Mouse (Mus musculus): ENCODE measurements around the gene Bud31. TPM values are rescaled to one million over a fixed set of nuclear protein-coding genes. Genes with fewer than 3 reads are reported as not detected.

The Bud31 gene
- polyA plus RNA-seq, 1 experiment from 2014 or later = 205 TPM

DNA sequence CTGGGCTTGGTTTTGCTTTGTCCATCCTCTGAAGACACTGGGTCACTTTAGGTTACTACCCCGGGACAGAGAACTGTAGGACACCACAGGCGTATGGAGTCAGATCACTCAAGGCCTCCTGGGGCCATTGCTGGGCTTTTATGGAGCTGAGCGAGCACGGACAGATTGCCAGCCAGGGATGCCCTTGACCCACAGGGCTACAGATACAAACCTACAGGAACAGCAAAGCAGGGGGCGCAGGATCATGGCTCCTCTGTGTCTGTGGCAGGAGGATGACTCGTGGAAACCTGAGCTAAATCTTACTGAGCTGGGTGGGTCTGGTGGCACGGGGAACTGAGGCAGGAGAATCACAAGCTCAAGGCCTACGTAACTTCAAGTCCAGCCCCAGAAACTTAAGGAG is 27.6 kb upstream of the Bud31 start:
- no peak for ATAC-seq (ENCODE audit: low FRiP score, low TSS enrichment)
- H3K36me3 ChIP-seq (ENCODE audit: control insufficient read depth, insufficient read depth, low read length) = peaks cover 28% of the 10 kb centered on the region
- no peaks in the 10 kb centered on the region for H3K9me3 ChIP-seq (ENCODE audit: control insufficient read depth, low read length)
- no peak overlapping the region for H3K9ac ChIP-seq (ENCODE audit: low read depth, low read length)
- no peak overlapping the region for H3K4me3 ChIP-seq (ENCODE audit: low read length)
- peaks cover 15% of the 10 kb centered on the region; the same call in 1 of the 2 replicates for H3K4me1 ChIP-seq (ENCODE audit: control insufficient read depth, insufficient read depth, low read length)
- WGBS = 81% methylated on average over 8 of the region's 8 CpGs
- H3K27me3 ChIP-seq (ENCODE audit: control insufficient read depth, insufficient read depth, low read length) = no peaks in the 10 kb centered on the region
- H3K4me2 ChIP-seq (replicated peaks; ENCODE audit: low read depth, low read length) = no peak overlapping the region
- no peak overlapping the region for H3K27ac ChIP-seq (ENCODE audit: low read depth, low read length)

DNA sequence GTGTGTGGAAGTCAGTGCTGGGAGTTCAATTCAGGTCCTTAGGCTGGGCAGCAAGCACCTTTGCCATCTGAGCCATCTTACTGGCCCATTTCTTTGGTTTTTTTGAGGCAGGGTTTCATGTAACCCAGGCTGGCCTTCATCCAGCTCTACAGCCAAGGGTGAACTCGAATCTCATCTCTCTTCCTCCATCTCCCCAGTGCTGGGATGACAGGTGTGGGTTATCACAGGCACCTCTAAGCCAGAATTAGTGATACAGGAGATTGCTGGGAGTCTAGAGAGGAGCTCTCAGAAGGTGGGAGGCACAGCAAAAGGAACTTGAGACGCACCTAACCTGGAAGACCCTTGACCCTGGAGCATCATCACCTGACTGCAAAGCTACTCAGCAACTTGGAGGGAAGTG is 26.7 kb upstream of the Bud31 start:
- 28% methylated on average over 2 of the region's 2 CpGs for WGBS
- no peaks in the 10 kb centered on the region for H3K27me3 ChIP-seq (ENCODE audit: control insufficient read depth, insufficient read depth, low read length)
- H3K27ac ChIP-seq (ENCODE audit: low read depth, low read length) = no peak overlapping the region
- no peak for ATAC-seq (ENCODE audit: low FRiP score, low TSS enrichment)
- H3K4me3 ChIP-seq (ENCODE audit: low read length) = peak overlapping the region; percentile 71
- peaks cover 19% of the 10 kb centered on the region for H3K36me3 ChIP-seq (ENCODE audit: control insufficient read depth, insufficient read depth, low read length)
- peak overlapping the region; percentile 82 for H3K4me2 ChIP-seq (replicated peaks; ENCODE audit: low read depth, low read length)
- peaks cover 15% of the 10 kb centered on the region; the same call in 1 of the 2 replicates for H3K4me1 ChIP-seq (ENCODE audit: control insufficient read depth, insufficient read depth, low read length)
- H3K9me3 ChIP-seq (ENCODE audit: control insufficient read depth, low read length) = no peaks in the 10 kb centered on the region
- peak overlapping the region; percentile 76; the same call in 1 of the 2 replicates for H3K9ac ChIP-seq (ENCODE audit: low read depth, low read length)

DNA sequence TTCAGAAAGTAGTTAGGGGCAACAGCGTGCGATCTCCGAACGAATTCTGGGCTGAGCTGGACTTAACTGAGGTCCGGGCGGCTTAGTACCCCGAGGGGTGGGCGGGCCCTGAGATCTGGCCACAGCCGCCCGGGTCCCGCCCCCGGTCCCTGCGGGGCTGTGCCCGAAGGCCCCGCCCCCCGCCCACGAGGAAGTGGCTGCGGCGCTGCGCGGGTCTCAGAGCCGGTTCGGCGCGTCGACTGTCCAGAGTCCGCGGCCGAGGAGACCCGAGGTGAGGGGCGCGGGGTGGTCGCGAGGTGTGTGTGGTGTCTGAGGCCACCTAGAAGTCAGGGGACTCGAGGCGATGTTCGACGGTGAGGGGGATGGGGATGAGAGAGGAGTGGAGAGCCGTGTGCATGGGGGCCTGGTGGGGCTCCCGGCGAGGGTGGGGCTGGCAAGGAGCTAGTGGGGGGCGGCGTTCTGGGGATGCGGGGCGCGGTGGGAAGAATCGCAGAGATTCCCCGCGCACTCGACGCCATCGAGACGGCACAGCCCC is 26.0 kb upstream of the Bud31 start, which contains the start of gene Arpc1b:
TSS of gene Arpc1b (plus strand) at position 145 of the 535 bp plus-strand sequence.
- Histone ChIP-seq H3K36me3 (ENCODE audit: control insufficient read depth, insufficient read depth, low read length) (peaks cover 12% of the 10 kb centered on the region), H3K27me3 (ENCODE audit: control insufficient read depth, insufficient read depth, low read length) (no peaks in the 10 kb centered on the region), H3K9ac (ENCODE audit: low read depth, low read length) (peak within 1 kb of the TSS; percentile 76), H3K27ac (ENCODE audit: low read depth, low read length) (peak within 1 kb of the TSS; percentile 51; the same call in 1 of the 2 replicates), H3K9me3 (ENCODE audit: control insufficient read depth, low read length) (no peaks in the 10 kb centered on the region), H3K4me2 (replicated peaks; ENCODE audit: low read depth, low read length) (peak within 1 kb of the TSS; percentile 82), H3K4me1 (ENCODE audit: control insufficient read depth, insufficient read depth, low read length) (peaks cover 15% of the 10 kb centered on the region; the same call in 1 of the 2 replicates), H3K4me3 (ENCODE audit: low read length) (peak within 1 kb of the TSS; percentile 71)
- WGBS = under 1% methylated on average over 37 of the region's 53 CpGs
- ATAC-seq (ENCODE audit: low FRiP score, low TSS enrichment) = peak; percentile 81

DNA sequence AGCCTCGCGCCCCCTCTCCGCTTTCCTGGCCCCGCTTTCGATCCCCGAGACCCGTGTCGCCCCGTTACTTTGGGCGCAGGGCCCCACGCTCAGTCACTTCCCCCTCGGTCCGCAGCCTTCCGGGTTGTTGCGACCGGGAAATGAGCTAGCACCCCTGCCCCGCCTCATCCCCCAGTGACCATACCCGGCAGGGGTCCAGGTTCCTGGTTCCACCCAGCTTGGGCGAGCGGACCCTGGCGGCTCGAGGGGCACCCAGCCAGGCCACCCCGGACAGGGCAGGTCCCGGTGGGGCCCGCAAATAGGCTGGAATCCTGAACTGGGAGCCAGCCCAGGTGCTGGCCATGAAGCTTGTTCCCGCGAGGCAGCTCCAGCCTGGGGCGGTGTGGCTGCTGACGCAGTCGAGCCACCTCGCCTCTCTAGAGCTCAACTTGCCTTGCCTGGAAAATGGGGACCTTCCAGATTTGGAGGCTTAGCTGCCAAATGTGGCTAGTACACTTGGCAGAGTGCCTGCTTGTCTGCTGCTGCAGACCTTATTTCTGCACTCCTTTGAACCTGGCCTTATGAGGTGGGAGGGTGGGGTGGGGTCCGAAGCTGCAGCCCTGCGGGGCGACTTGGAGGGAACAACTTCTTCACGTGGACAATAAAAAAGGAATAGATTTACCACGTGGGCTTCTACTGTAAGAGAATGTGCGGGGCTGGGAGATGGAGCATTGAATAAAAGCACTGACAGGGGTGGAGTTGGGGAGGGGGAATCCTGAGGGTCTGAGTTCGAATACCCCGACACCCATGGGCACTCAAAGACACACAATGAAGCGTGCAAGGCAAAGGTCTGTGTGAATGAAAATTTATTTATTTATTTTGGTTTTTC is 25.3 kb upstream of the Bud31 start:
- ATAC-seq (ENCODE audit: low FRiP score, low TSS enrichment) = peak; percentile 25
- H3K4me1 ChIP-seq (ENCODE audit: control insufficient read depth, insufficient read depth, low read length) = peaks cover 15% of the 10 kb centered on the region; the same call in 1 of the 2 replicates
- H3K36me3 ChIP-seq (ENCODE audit: control insufficient read depth, insufficient read depth, low read length) = peaks cover 5% of the 10 kb centered on the region
- H3K9me3 ChIP-seq (ENCODE audit: control insufficient read depth, low read length) = no peaks in the 10 kb centered on the region
- peak overlapping the region; percentile 71 for H3K4me3 ChIP-seq (ENCODE audit: low read length)
- peak overlapping the region; percentile 76 for H3K9ac ChIP-seq (ENCODE audit: low read depth, low read length)
- peak overlapping the region; percentile 51; the same call in 1 of the 2 replicates for H3K27ac ChIP-seq (ENCODE audit: low read depth, low read length)
- peak overlapping the region; percentile 82 for H3K4me2 ChIP-seq (replicated peaks; ENCODE audit: low read depth, low read length)
- 16% methylated on average over 34 of the region's 40 CpGs for WGBS
- H3K27me3 ChIP-seq (ENCODE audit: control insufficient read depth, insufficient read depth, low read length) = no peaks in the 10 kb centered on the region

DNA sequence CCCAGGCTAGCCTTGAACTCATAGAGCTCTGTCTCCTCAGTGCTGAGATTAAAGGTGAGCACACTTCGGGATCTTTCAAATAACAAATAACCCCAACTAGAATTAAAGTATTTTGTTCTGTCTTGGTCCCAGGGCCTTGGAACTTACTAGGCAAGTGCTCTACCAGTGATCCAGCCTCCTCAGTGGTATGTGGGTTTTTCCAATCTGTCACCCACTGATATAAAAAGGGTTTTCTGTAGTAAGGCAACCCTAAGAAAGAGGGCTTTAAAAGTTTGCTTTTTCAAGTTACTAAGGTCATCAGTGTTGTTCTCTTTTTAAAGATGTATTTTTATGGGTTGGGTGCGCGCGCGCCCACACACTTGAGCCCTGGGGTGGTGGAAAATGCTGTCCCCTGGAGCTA is 24.4 kb upstream of the Bud31 start:
- Histone ChIP-seq H3K4me2 (replicated peaks; ENCODE audit: low read depth, low read length) (no peak overlapping the region; the same call in 1 of the 2 replicates), H3K4me1 (ENCODE audit: control insufficient read depth, insufficient read depth, low read length) (peaks cover 19% of the 10 kb centered on the region), H3K36me3 (ENCODE audit: control insufficient read depth, insufficient read depth, low read length) (no peaks in the 10 kb centered on the region; the same call in 1 of the 2 replicates), H3K9me3 (ENCODE audit: control insufficient read depth, low read length) (no peaks in the 10 kb centered on the region), H3K27ac (ENCODE audit: low read depth, low read length) (peak overlapping the region; percentile 82), H3K4me3 (ENCODE audit: low read length) (no peak overlapping the region; the same call in 1 of the 2 replicates), H3K27me3 (ENCODE audit: control insufficient read depth, insufficient read depth, low read length) (no peaks in the 10 kb centered on the region), H3K9ac (ENCODE audit: low read depth, low read length) (no peak overlapping the region)
- ATAC-seq (ENCODE audit: low FRiP score, low TSS enrichment) = no peak
- WGBS = 90% methylated on average over 5 of the region's 5 CpGs

DNA sequence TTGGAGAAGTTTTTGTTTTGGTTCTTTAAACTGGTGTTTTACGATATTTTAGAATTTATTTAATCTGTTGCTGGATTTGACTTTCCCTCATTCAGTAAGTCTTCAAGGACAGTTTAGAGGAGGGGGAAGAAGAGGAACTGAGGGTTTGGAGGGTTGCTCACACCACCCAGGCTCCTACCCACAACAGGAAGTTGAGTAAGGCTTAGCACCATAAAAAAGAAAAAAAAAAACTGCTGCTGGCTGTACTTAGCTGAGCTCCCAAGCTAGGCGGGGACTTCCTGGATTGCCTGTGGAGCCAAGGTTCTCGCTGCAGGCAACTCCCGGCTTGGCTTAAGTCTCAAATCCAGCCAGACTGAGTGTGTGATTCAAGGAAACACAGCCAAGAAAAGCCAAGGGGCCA is 23.8 kb upstream of the Bud31 start:
- no peaks in the 10 kb centered on the region for H3K9me3 ChIP-seq (ENCODE audit: control insufficient read depth, low read length)
- no peak overlapping the region; the same call in 1 of the 2 replicates for H3K4me2 ChIP-seq (replicated peaks; ENCODE audit: low read depth, low read length)
- WGBS = 28% methylated on average over 4 of the region's 4 CpGs
- peaks cover 24% of the 10 kb centered on the region for H3K4me1 ChIP-seq (ENCODE audit: control insufficient read depth, insufficient read depth, low read length)
- no peak overlapping the region for H3K4me3 ChIP-seq (ENCODE audit: low read length)
- H3K9ac ChIP-seq (ENCODE audit: low read depth, low read length) = 0 out of 2 replicates have a peak overlapping the region, but pooled peaks have one; percentile 18
- H3K36me3 ChIP-seq (ENCODE audit: control insufficient read depth, insufficient read depth, low read length) = no peaks in the 10 kb centered on the region; the same call in 1 of the 2 replicates
- peak overlapping the region; percentile 82 for H3K27ac ChIP-seq (ENCODE audit: low read depth, low read length)
- H3K27me3 ChIP-seq (ENCODE audit: control insufficient read depth, insufficient read depth, low read length) = no peaks in the 10 kb centered on the region
- ATAC-seq (ENCODE audit: low FRiP score, low TSS enrichment) = peak; percentile 7; the same call in 1 of the 2 replicates

DNA sequence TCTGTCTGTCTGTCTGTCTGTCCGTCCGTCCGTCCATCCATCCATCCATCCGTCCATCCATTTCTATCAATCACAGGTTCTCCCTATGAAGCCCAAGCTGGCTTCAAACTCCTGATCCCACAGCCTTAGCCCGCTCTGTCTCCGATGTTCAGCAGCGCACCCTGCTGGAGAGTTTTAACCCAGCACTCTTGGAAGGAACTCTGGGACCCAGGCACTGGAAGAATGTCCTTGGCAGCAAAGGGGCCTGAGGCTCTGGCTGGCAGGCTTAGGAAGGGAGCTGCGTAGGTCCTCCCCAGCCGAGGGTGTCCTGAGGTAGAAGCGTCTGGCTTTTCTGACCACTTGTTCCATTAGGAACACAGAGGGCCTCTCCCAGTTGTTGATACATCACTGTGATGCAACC is 23.2 kb upstream of the Bud31 start:
- peak overlapping the region; percentile 82; the same call in 1 of the 2 replicates for H3K27ac ChIP-seq (ENCODE audit: low read depth, low read length)
- 0 out of 2 replicates have a peak overlapping the region, but pooled peaks have one; percentile 18 for H3K9ac ChIP-seq (ENCODE audit: low read depth, low read length)
- 51% methylated on average over 10 of the region's 10 CpGs for WGBS
- H3K9me3 ChIP-seq (ENCODE audit: control insufficient read depth, low read length) = no peaks in the 10 kb centered on the region
- no peak overlapping the region; the same call in 1 of the 2 replicates for H3K4me3 ChIP-seq (ENCODE audit: low read length)
- no peaks in the 10 kb centered on the region for H3K27me3 ChIP-seq (ENCODE audit: control insufficient read depth, insufficient read depth, low read length)
- peaks cover 24% of the 10 kb centered on the region for H3K4me1 ChIP-seq (ENCODE audit: control insufficient read depth, insufficient read depth, low read length)
- ATAC-seq (ENCODE audit: low FRiP score, low TSS enrichment) = no peak
- H3K36me3 ChIP-seq (ENCODE audit: control insufficient read depth, insufficient read depth, low read length) = no peaks in the 10 kb centered on the region; the same call in 1 of the 2 replicates
- no peak overlapping the region; the same call in 1 of the 2 replicates for H3K4me2 ChIP-seq (replicated peaks; ENCODE audit: low read depth, low read length)

DNA sequence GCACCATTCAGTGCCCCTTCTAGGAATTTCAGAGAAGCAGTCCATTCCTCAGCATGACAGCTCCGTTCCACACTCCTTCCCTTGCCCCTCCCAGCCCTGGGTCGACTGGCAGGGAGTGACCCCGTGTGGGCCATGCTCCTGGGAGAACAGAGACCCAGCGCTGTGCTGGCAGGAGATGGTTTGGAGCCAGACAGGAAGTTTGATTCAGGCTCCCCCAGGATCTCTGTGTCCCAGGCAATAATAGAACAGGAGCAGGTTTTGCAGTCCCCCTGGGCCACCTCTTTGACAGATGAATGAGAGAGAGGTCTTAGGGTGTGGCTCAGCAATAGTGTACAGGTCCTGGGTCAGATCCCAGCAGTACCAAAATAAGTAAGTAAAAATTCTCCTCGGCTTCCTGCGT is 22.2 kb upstream of the Bud31 start:
- Histone ChIP-seq H3K4me2 (replicated peaks; ENCODE audit: low read depth, low read length) (no peak overlapping the region), H3K36me3 (ENCODE audit: control insufficient read depth, insufficient read depth, low read length) (peaks cover 5% of the 10 kb centered on the region; the same call in 1 of the 2 replicates), H3K27me3 (ENCODE audit: control insufficient read depth, insufficient read depth, low read length) (no peaks in the 10 kb centered on the region), H3K4me1 (ENCODE audit: control insufficient read depth, insufficient read depth, low read length) (peaks cover 24% of the 10 kb centered on the region), H3K9me3 (ENCODE audit: control insufficient read depth, low read length) (no peaks in the 10 kb centered on the region), H3K9ac (ENCODE audit: low read depth, low read length) (no peak overlapping the region), H3K4me3 (ENCODE audit: low read length) (no peak overlapping the region), H3K27ac (ENCODE audit: low read depth, low read length) (no peak overlapping the region)
- WGBS = 38% methylated on average over 6 of the region's 6 CpGs
- no peak for ATAC-seq (ENCODE audit: low FRiP score, low TSS enrichment)

Data from kidney, embryonic 14.5 days (tissue).